Mouse (Mus musculus) thymus, adult 18-20 months (tissue): ENCODE data around the gene Ndufs7.
"Not testable (repeated sequence)": the region's sequence is repeated elsewhere in the genome, so short reads cannot be mapped to it uniquely, and the experiment has no call there.

Source experiments
- DNase-seq, 2 experiments: peaks; one replicate each; pipeline ENCODE4 v3.0.0; 2022; ENCODE audit warnings: mixed read lengths in 2 of 2

The Ndufs7 gene

GRCm38 (mm10) chr10:80248971-80249640, at the start of gene Ndufs7:
Gene Ndufs7 (plus strand): TSS chr10:80249121.
- peak; percentile 88 to 94 for DNase-seq

- peak; percentile 45 to 58 for DNase-seq
Measured at GRCm38 (mm10) chr10:80199440-80200008, 49.4 kb upstream of the Ndufs7 start.

GRCm38 (mm10) chr10:80200485-80200884, 48.4 kb upstream of the Ndufs7 start:
- DNase-seq, result no peak

GRCm38 (mm10) chr10:80204055-80204454, 44.9 kb upstream of the Ndufs7 start:
- DNase-seq, result no peak

- DNase-seq, result no peak
Measured at GRCm38 (mm10) chr10:80207201-80207600, 41.7 kb upstream of the Ndufs7 start.

- no peak for DNase-seq
Measured at GRCm38 (mm10) chr10:80207676-80208075, 41.2 kb upstream of the Ndufs7 start.

GRCm38 (mm10) chr10:80208248-80208647, 40.7 kb upstream of the Ndufs7 start:
- no peak for DNase-seq

GRCm38 (mm10) chr10:80208841-80209371, 40.0 kb upstream of the Ndufs7 start:
- no peak for DNase-seq

GRCm38 (mm10) chr10:80211547-80212103, 37.3 kb upstream of the Ndufs7 start:
- not testable (repeated sequence) for DNase-seq

- DNase-seq, result no peak
Measured at GRCm38 (mm10) chr10:80215048-80215772, 33.7 kb upstream of the Ndufs7 start.

GRCm38 (mm10) chr10:80220676-80221075, 28.2 kb upstream of the Ndufs7 start:
- no peak for DNase-seq

GRCm38 (mm10) chr10:80223137-80223536, 25.8 kb upstream of the Ndufs7 start:
- not testable (repeated sequence) for DNase-seq

- DNase-seq, result no peak
Measured at GRCm38 (mm10) chr10:80226071-80226415, 22.9 kb upstream of the Ndufs7 start.

GRCm38 (mm10) chr10:80226416-80227165, 22.3 kb upstream of the Ndufs7 start, which contains the start of gene Mum1:
Gene Mum1 (plus strand): TSS chr10:80226434.
- peak; percentile 98 for DNase-seq

GRCm38 (mm10) chr10:80227166-80227539, 21.8 kb upstream of the Ndufs7 start:
- no peak for DNase-seq

GRCm38 (mm10) chr10:80227877-80228775, 20.8 kb upstream of the Ndufs7 start:
- DNase-seq, result no peak

GRCm38 (mm10) chr10:80236145-80236825, 12.6 kb upstream of the Ndufs7 start:
- no peak for DNase-seq

GRCm38 (mm10) chr10:80237020-80237419, 11.9 kb upstream of the Ndufs7 start:
- DNase-seq, result no peak

- no peak for DNase-seq
Measured at GRCm38 (mm10) chr10:80238306-80238705, 10.6 kb upstream of the Ndufs7 start.

GRCm38 (mm10) chr10:80239791-80240190, 9.1 kb upstream of the Ndufs7 start:
- no peak for DNase-seq

- no peak for DNase-seq
Measured at GRCm38 (mm10) chr10:80242088-80242487, 6.8 kb upstream of the Ndufs7 start.
